Mouse (Mus musculus): ENCODE measurements at regions not wholly inside any gene's neighbourhood (a gene's known extent, or its start where the extent isn't known, plus 50 kb on each side); places are given as distances from the start of the nearest gene placed in this dataset.

DNA sequence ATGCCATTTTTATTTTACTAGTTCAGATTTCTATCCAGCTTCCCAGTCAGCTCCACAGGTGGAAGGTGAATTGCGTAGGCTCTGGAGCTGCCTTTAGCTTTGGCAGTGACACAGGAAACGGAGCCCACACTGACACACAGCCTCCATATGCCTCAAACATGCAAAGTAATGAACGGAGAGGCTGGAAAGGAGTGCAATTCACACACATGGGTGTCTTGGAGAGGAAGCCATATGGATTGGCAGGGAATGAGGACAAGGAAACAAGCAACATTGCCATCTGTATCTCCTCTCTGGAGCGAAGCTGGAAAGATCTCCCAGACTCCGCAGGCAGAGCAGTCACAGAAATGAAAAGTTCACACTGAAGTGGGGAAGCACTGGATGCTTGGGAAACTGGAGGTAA is 201.6 kb upstream of the 4930452B06Rik start:
- DNase-seq = no peak

DNA sequence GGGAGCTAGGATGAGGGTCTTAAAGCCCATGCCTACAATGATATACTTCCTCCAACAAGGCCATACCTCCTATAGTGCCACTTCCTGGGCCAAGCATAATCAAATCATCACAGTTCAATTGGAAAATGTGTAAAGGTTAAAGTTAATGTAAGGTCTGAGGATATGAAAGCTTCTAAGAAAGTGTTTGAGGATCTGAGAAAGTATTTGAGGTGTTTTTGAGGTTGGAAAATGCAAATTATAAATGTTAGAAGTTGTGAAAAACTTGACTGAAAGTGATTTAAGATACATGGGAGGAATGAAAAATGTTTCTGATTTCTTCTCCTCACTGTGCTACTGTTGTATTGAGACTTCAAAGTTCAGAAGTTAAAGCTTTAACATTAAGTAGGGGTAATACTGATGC is 185.5 kb upstream of the 4930452B06Rik start:
- no peak for DNase-seq

DNA sequence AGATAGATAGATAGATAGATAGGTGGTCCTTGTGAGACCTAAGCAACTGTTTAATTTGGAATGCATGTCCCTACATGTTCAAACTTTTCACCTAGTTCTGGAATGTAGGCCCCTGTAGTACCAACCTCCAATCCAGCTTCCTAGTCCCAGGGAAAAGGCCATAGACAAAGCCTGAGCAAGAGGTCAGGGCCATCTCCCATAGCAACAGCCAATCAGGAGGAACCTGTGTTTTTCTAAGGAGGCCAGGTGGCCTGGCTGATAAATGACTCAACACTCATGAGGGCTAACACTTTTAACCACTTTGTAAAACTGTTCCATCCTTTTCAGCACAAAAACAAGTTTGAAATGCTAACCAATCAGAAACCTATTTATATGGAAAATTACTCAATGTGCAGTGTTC is 184.2 kb upstream of the 4930452B06Rik start:
- no peak for DNase-seq

DNA sequence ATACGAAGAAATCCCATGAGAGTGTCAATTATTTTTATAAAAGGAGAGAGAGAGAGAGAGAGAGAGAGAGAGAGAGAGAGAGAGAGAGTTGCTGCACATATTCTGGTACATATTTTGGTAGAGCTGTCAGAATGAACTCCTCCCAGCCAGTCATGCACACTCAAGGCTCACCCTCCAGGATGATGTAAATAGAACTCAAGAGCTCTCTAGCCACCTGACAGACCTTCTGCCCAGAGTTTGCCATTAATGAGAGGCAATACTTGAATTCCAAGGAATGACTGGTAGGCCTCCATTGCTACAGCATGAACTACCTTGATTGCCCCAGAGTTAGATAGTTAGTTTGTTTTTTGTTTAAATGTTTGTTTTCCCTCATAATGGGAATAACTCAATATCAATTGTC is 167.5 kb upstream of the 4930452B06Rik start:
- no peak for DNase-seq

DNA sequence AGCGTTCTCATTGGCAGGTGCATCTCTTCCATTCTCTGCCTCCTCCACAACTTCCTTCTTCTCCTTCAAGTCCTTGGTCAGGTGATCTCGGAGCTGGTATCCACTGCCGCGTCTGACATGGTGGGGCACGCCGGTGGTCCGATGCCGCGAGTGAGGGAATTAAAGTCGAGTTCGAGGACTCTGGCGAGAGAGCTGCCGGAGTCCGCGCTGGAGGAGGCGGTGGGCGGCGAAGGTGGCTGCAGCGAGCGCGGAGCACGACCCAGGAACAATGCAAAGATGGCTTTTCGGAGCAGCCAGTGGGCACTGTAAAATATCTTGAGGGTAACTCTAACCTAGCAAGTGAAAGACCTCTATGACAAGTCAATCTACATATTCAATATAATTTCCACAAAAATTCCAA is 134.2 kb upstream of the 4930452B06Rik start:
- peak; percentile 34 for DNase-seq

DNA sequence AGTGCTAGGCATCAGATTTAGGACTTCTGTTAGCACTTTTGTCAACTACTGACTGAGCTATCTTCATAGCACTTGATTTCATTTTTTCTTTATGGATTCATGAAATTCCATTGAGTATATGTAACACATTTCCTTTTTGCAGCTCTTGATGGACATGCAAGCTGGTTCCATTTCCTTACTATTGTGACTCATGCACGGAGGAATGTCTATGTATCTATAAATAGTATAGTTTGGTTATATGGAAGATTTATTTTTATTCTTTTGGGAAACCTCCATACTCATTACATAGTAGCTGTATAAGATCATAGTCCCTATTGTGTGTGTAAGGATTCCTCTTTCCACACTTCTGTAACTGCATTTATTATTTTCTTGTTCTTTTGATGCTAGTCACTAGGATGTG is 123.3 kb upstream of the 4930452B06Rik start:
- no peak for DNase-seq

DNA sequence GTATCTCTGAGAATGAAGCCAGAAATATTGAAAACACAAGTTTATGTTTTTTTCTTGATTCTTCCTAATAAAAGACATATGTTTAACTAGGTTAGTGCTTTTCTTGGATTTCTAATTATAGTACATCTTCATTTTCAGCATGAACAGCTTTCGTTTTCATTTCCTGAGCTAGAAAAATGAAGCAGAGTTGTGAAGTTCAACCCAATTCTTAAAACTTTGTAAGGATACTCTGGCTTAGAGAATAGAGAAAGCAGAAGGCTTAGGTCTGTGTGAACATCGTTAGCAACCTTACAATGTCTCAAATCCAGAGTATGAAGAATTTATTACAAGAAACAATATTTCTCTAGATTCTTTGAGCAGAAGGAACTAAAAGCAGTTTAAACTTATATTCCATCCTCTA is 94.5 kb upstream of the 4930452B06Rik start:
- no peak for DNase-seq

DNA sequence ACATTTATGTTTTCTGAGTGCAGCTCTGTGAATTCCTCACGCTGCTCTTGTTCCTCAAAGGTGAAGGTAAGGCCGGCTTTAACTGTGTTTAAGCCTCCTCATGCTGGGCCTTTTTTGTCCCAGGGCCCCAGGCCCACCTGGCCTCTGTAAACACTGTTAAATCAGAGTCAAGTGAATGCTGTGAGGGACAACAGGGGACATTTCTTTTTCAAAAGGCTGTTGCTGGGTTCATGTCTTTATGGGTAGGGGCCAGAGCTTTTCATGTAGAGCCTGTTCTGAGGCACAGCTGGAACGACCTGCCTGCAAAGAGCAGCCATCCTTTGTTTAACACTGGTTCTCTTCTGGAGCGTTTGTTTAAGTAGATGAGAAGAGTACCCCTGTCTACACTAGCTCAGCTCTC is 70.8 kb upstream of the 4930452B06Rik start:
- no peak for DNase-seq

DNA sequence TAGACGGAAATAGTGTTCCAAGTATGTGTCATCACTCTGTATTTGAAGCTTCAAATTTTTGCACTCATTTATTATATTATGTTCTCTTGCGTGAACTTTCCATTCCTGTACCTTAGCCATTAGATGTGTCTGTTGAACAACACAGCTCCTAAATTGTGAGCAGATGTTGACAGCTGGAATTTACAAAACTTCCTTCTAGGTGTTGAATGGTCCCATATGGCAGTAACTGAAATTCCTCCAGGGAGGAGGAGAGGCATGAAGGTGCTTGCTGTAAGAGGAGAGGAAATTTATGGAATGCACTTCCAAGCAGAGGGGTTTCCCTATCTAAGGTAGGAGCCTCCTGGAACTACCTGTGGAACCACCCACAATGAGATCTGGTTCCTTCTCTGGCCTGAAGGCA is 67.2 kb upstream of the 4930452B06Rik start:
- no peak for DNase-seq

DNA sequence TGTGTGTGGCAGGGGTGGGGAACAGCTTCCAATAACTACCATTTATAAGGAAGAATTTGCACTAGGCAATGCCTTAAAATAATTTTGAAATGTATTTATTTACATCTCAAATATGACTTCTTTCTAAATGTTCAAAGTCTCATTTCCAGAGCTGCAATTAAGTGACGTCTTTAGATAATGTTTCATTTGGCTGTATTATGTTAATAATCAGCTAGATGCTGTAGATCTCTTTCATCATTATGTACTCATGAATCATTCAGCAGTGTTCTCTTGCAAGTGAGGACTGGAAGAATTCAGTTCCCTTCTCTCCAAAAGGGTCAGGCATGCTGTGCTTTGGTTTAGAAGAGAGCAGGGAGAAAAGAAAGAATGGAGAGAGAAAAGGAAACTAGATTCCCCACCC is 61.3 kb upstream of the 4930452B06Rik start:
- no peak for DNase-seq

Measured in cerebellum, adult 11-12 months (tissue).